Mouse (Mus musculus): ENCODE results near the gene Dlx2. TPM values are rescaled to one million over a fixed set of nuclear protein-coding genes. Genes with fewer than 3 reads are reported as not detected.

Gene Dlx2
- polyA plus RNA-seq, 1 experiment from 2014 or later = 14.6 TPM

DNA sequence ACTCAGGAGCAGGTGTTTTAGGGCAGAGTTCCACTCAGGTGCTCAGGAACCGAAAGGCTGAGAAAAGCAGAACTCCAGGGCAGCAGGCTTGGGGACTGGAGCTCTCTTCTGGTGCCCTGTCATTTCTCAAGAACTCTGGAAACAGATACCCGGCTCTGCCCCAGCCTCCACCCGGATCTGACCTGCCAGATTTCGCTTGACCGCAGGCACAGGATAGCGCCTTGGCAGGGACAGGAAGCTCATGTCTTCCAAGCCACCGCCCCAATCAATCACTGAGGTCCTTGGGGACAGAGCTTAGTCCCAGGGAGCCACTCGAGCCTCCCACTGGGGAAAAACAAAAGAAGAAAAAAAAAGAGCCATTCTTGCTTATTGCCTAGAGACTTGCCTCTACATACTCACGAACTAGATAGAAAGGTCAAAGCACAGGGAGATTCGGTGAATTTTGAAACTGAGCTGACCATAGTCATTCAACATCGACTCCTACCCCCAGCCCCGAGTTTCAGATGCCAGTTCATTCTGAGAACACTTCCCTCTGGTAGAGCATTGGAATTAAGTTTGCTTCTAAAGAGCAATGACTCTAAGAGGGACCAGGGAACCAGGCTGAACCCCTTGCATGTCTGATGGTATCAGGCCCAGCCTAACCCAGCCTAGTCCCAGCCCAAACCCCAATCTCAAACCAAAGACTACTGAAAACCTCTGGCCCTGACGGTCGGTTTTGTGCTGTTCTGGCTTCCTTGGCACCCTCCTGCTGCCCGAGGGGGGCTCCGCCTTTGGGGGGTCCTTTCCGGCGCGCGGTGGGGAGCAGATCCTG lies 12.1 kb downstream of the Dlx2 start:
- peak overlapping the region; percentile 25 for H3K4me3 ChIP-seq (replicated peaks)
- peak overlapping the region; percentile 28; the same call in 1 of the 2 replicates for H3K9ac ChIP-seq (replicated peaks)
- H3K27me3 ChIP-seq = peaks cover 97% of the 10 kb centered on the region
- peaks cover 12% of the 10 kb centered on the region for H3K4me1 ChIP-seq (replicated peaks)
- WGBS = 1% methylated on average over 20 of the region's 20 CpGs
- no peaks in the 10 kb centered on the region for H3K9me3 ChIP-seq
- H3K36me3 ChIP-seq = no peaks in the 10 kb centered on the region
- H3K4me2 ChIP-seq (replicated peaks) = peak overlapping the region; percentile 27
- ATAC-seq = no peak
- H3K27ac ChIP-seq = peak overlapping the region; percentile 60

DNA sequence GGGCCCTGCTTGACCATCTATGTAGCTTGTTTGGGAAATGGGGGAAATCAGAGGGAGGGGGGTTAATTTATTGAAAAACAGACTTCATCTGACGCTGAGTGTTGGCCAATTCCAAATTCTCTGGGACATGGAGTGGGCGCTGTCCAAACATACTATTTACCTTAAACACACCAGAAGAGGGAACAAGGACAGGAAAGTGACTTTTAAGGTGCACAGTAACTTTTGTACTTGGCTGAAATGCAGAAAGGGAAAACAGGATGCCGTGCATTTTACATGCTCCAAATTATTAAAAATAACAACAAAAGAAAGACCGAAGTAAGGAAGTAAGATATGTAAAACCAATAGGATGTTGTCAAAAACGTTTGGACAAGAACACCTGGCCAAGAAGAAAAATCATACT lies 13.5 kb downstream of the Dlx2 start:
- Histone ChIP-seq H3K27ac (peak overlapping the region; percentile 71; the same call in 1 of the 2 replicates), H3K9me3 (no peaks in the 10 kb centered on the region), H3K27me3 (peaks cover 97% of the 10 kb centered on the region), H3K9ac (replicated peaks) (no peak overlapping the region; the same call in 1 of the 2 replicates), H3K36me3 (no peaks in the 10 kb centered on the region), H3K4me2 (replicated peaks) (peak overlapping the region; percentile 31), H3K4me3 (replicated peaks) (peak overlapping the region; percentile 44), H3K4me1 (replicated peaks) (peaks cover 19% of the 10 kb centered on the region)
- ATAC-seq = no peak
- WGBS = 10% methylated on average over 5 of the region's 5 CpGs

DNA sequence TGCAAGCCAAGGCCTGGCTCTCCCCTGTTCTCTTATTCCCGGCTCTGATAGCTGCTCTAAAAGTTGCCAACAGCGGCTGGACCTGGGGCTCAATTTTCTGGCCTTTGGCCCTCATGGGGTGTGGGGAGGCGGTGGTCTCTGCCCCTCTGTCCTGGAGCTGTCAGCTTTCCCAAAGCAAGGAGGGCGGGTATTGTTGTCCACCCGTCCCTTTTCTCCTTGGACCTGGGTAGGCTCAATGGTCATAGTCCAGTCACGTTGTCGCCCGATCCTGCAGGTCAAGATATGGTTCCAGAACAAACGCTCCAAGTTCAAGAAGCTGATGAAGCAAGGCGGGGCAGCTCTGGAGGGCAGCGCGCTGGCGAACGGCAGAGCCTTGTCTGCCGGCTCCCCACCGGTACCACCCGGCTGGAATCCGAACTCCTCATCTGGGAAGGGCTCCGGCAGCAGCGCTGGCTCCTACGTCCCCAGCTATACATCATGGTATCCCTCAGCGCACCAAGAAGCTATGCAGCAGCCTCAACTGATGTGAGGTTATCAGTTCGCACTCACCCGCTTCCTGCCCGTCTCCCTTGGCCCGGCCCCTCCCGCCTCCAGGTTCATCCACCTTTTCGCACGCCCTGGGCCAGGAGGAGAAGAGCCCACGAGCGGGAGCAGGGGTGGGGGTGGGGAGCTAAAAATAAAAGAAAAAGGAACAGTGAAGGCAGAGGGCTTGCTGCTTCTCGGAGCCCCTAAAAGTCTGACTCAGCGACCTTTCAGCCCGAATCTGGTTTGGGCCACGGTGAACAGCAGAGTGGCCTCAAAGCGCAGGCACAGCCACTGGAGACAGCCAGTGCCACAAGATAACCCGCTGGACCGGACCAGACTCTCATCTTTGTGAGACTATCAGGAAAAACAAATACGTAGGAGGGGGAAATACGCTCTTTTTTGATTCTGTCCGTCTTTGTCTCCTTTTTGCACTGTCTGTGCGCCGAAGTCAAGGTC lies 14.3 kb downstream of the Dlx2 start:
- peaks cover 96% of the 10 kb centered on the region for H3K27me3 ChIP-seq
- peak overlapping the region; percentile 31 for H3K4me2 ChIP-seq (replicated peaks)
- H3K4me1 ChIP-seq (replicated peaks) = peaks cover 19% of the 10 kb centered on the region
- no peaks in the 10 kb centered on the region for H3K9me3 ChIP-seq
- H3K27ac ChIP-seq = peak overlapping the region; percentile 71
- under 1% methylated on average over 43 of the region's 43 CpGs for WGBS
- peak overlapping the region; percentile 16; the same call in 1 of the 2 replicates for H3K9ac ChIP-seq (replicated peaks)
- ATAC-seq = no peak
- H3K4me3 ChIP-seq (replicated peaks) = peak overlapping the region; percentile 44
- H3K36me3 ChIP-seq = no peaks in the 10 kb centered on the region

DNA sequence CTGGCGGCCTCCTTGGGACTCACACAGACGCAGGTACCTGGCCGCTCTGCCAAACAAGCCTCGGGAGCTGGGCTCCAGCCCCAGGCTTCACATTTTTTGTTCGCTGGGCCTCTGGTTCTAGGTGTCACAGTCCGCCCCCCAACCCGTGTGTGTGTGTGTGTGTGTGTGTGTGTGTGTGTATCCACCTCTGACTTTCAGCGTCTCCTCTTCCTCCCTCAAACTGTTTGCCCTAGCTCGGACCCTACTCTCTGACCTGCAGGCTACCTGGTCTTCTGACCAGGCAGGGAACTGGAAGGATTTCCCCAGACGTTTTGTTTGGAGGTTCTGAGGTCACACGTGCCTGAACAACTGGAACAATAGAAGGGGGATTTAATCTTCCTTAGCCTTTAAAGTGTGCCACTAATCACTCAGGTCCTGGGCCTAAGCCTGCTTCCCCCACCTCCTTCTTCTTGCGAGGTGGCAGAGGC lies 15.4 kb downstream of the Dlx2 start:
- Histone ChIP-seq H3K27ac (peak overlapping the region; percentile 71), H3K9ac (replicated peaks) (peak overlapping the region; percentile 42; the same call in 1 of the 2 replicates), H3K9me3 (no peaks in the 10 kb centered on the region), H3K27me3 (peaks cover 96% of the 10 kb centered on the region), H3K4me1 (replicated peaks) (peaks cover 19% of the 10 kb centered on the region), H3K4me2 (replicated peaks) (peak overlapping the region; percentile 23), H3K36me3 (no peaks in the 10 kb centered on the region), H3K4me3 (replicated peaks) (peak overlapping the region; percentile 44)
- no peak for ATAC-seq
- WGBS = under 1% methylated on average over 12 of the region's 12 CpGs

DNA sequence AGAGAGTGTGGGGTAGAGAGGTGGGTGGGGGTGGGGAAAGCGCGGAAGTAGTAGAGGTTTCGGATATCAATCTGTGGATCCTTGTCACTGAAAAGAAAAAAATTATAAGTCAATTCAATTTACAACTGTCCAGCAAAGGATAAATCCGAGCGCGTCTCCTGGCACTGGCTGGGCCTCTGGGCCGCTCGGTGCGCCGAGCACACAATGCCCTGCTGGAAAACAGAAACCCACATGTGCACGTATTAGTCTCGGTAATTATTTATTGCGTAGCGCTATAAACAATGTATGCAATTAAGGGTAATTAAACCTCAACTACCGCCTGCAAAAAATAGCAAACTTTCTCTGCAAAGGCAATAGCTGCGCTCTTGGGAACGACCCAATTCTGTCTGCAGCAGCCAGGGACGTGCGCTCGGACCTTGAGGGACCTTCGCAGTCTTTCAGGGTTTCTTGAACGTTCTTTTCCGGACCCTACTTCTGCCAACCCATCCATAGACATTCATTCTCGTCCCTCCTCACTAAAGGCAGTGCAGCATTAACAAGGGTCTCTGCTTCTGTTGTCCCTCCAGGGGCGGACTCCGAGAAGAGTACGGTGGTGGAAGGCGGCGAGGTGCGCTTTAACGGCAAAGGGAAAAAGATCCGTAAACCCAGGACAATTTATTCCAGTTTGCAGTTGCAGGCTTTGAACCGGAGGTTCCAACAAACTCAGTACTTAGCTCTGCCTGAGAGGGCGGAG lies 16.0 kb downstream of the Dlx2 start:
- Histone ChIP-seq H3K4me3 (replicated peaks) (peak overlapping the region; percentile 44), H3K36me3 (no peaks in the 10 kb centered on the region), H3K9ac (replicated peaks) (peak overlapping the region; percentile 42; the same call in 1 of the 2 replicates), H3K27ac (peak overlapping the region; percentile 71), H3K4me1 (replicated peaks) (peaks cover 19% of the 10 kb centered on the region), H3K4me2 (replicated peaks) (peak overlapping the region; percentile 68), H3K27me3 (peaks cover 98% of the 10 kb centered on the region), H3K9me3 (no peaks in the 10 kb centered on the region)
- ATAC-seq = no peak
- under 1% methylated on average over 34 of the region's 34 CpGs for WGBS

DNA sequence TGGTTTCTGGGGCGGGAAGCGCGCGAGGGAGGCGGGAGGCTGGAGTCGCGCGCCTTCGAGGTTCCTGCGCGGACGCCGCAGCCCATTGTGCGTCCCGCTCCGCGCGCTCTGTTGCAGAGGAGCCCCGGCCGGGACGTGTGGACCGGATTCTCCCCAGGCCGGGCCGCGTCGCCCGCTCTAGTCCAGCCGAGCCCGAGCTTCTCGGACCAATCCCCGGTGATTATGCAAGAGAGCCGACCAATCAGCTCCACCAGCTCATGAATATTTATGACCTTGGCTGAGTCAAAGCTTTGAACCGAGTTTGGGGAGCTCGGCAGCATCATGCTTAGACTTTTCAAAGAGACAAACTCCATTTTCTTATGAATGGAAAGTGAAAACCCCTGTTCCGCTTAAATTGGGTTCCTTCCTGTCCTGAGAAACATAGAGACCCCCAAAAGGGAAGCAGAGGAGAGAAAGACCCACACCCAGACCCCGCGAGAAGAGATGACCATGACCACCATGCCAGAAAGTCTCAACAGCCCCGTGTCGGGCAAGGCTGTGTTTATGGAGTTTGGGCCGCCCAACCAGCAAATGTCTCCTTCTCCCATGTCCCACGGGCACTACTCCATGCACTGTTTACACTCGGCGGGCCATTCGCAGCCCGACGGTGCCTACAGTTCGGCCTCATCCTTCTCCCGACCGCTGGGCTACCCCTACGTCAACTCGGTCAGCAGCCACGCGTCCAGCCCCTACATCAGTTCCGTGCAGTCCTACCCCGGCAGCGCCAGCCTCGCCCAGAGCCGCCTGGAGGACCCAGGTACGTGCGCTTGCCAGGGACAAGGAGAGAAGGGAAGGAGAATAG lies 16.8 kb downstream of the Dlx2 start:
- Histone ChIP-seq H3K36me3 (no peaks in the 10 kb centered on the region), H3K4me3 (replicated peaks) (peak overlapping the region; percentile 44), H3K27me3 (peaks cover 99% of the 10 kb centered on the region), H3K9me3 (no peaks in the 10 kb centered on the region), H3K4me1 (replicated peaks) (peaks cover 19% of the 10 kb centered on the region), H3K9ac (replicated peaks) (peak overlapping the region; percentile 51), H3K27ac (peak overlapping the region; percentile 76), H3K4me2 (replicated peaks) (peak overlapping the region; percentile 68)
- under 1% methylated on average over 58 of the region's 60 CpGs for WGBS
- ATAC-seq = peak; percentile 89

DNA sequence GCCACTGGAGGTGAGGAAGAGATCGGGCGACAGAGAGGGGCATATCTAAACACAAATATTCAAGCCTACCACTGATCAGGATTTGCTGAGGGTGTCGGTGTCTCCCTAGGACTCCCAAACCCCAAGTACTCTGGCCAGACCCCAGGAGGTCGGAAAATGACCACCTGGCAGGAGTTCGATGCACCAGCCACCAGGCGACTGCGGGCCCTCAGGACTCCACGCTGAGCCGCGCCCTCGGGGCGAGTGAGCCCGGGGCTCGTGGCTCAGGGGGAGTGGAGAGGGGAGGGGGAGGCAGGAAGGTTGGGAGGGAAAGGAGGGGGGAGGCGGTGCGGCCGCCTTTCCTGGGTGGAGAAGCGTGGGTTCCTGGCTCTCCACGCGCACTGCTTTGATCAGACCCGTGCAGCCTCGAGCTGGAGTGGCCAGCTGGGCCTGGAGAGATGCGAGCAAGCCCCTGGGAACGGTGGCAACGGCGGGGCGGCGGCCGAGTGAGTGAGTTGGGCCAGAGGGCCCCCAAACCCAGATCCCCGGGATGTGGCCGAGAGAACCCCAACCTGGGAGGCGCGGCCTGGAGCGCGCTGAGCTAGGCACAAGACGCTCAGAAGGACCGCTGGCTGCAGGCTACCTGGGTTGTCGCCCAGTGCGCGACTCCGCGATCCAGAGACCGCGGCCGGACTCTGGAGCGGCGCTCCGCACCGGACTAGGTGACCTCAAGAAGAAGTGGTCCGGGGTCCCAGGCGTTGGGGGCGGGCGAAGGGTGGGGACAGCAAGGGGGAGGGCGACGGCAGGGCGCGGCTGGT lies 17.6 kb downstream of the Dlx2 start:
- Histone ChIP-seq H3K9me3 (no peaks in the 10 kb centered on the region), H3K4me2 (replicated peaks) (peak overlapping the region; percentile 68), H3K27ac (peak overlapping the region; percentile 76), H3K27me3 (peaks cover 98% of the 10 kb centered on the region), H3K4me1 (replicated peaks) (peaks cover 19% of the 10 kb centered on the region), H3K36me3 (no peaks in the 10 kb centered on the region), H3K4me3 (replicated peaks) (peak overlapping the region; percentile 44), H3K9ac (replicated peaks) (peak overlapping the region; percentile 51)
- under 1% methylated on average over 50 of the region's 57 CpGs for WGBS
- peak; percentile 68 for ATAC-seq

DNA sequence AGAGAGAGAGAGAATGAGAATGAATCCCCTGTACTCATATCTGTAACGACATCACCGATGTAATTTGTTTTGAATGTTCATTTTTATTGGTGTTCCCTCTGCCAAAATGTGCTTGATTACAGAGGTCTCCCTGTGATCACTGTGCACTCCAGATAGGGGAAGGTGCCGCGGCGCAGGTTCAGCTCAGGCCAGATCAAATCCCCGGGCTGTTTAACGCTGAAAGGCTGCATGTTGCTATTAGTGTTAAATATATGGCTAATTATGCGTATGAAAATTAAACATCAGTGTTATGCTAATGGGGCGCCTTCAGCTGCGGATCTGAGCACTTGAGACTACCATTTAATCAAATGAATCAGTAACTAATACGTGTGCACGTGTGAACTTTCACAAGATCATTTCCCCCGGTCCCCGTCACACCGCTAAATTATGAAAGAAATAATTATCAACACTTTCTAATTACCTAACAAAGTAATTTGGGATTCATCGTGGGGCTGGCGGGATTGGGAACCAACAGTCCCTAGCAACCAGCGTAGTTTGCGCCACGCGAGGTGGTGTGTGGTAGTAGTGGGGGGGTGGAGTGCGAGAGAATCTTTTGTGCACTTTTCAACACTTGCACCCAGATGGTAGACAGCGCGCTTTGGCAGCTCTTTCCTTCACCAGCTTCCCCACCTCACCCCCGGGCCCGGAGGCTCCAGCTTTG lies 18.4 kb downstream of the Dlx2 start, which contains the start of gene Dlx1:
TSS of gene Dlx1 (plus strand) at position 100 of the 700 bp plus-strand sequence.
- H3K4me1 ChIP-seq (replicated peaks) = peaks cover 19% of the 10 kb centered on the region
- 1% methylated on average over 26 of the region's 26 CpGs for WGBS
- H3K36me3 ChIP-seq = no peaks in the 10 kb centered on the region
- peak within 1 kb of the TSS; percentile 68 for H3K4me2 ChIP-seq (replicated peaks)
- no peaks in the 10 kb centered on the region for H3K9me3 ChIP-seq
- H3K4me3 ChIP-seq (replicated peaks) = peak within 1 kb of the TSS; percentile 44
- H3K9ac ChIP-seq (replicated peaks) = peak within 1 kb of the TSS; percentile 51
- peak within 1 kb of the TSS; percentile 76 for H3K27ac ChIP-seq
- peaks cover 98% of the 10 kb centered on the region for H3K27me3 ChIP-seq
- peak; percentile 29; the same call in 1 of the 2 replicates for ATAC-seq

DNA sequence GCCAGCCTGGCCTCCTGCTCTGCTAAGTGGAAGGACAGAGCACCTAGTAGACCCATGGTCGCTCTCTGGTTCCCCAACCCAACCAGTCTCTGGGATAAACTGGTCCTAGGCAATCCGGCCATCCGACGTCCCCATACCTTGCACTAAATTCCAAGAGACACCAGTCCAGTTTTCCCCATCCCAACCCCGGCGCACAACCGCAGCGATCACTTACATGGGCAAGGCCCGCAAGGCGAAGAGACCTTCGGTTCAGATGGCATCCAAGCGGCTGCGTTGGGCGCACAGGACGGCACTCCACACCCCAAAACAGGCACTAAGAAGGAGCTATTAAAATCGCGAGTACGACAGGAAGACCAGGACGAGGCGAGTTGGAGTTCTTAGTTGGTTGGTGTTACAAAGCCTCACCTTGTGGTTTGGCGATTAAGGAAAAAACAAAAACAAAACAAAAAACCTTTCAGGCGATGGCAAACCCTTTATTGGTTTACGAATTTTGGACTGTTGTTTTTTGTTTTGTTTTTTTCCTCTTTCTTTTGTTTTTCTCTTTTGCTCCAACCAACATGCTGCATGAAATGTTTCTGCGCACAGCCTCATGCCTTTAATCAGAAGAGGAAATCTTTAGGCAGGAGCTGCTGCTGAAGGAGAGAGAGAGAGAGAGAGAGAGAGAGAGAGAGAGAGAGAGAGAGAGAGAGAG lies 19.1 kb downstream of the Dlx2 start:
- WGBS = 2% methylated on average over 24 of the region's 24 CpGs
- H3K9ac ChIP-seq (replicated peaks) = no peak overlapping the region
- peak overlapping the region; percentile 7; the same call in 1 of the 2 replicates for H3K4me3 ChIP-seq (replicated peaks)
- H3K27ac ChIP-seq = 0 out of 2 replicates have a peak overlapping the region, but pooled peaks have one; percentile 53
- peaks cover 98% of the 10 kb centered on the region for H3K27me3 ChIP-seq
- H3K9me3 ChIP-seq = no peaks in the 10 kb centered on the region
- peak overlapping the region; percentile 4 for H3K4me2 ChIP-seq (replicated peaks)
- ATAC-seq = no peak
- no peaks in the 10 kb centered on the region for H3K36me3 ChIP-seq
- peaks cover 19% of the 10 kb centered on the region for H3K4me1 ChIP-seq (replicated peaks)
